Mouse (Mus musculus) kidney, adult 2 months (tissue): Measurements from ENCODE around the gene Itm2b.

ENCODE experiments used
- CTCF ChIP-seq: fragments of 200-500 bp; conservative IDR thresholded peaks from 2 replicates; pipeline ENCODE4 v1.5.1; 2011; ENCODE audit warnings: low read depth, mild to moderate bottlenecking, control low read depth, low read length, moderate library complexity, mixed read lengths; ENCODE audit not compliant: insufficient read depth, insufficient read length
- POLR2A ChIP-seq: fragments of 200-500 bp; IDR thresholded peaks from one replicate; pipeline ENCODE4 v1.6.1; 2011; ENCODE audit warnings: low read depth, low read length, control low read depth

DNA sequence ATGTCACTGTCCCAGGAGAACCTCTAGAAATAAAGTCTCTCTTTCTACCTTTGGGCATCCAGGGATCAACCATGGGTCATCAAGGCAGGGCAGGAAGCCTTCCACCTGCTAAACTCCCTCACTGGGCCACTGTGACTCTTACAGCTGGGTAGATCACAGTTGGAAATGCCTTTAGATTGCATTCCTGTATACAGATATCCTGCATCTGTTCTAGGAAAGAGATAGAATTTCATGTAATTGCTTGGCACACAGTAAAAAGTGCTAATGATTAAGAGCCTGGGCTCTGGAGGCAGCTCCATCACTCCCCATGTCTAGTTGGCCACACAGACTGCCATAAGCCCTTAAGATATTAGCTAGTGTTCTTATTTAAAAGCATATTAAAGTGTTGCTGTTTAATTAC, 38.5 kb upstream of the Itm2b start:
- TF ChIP-seq CTCF (no peak), POLR2A (no peak)
